Mouse (Mus musculus) MEL (cell line): Measurements from ENCODE around the gene Prkag2. TPM values are rescaled to one million over a fixed set of nuclear protein-coding genes. Genes with fewer than 3 reads are reported as not detected.
"Not testable (repeated sequence)": the region's sequence is repeated elsewhere in the genome, so short reads cannot be mapped to it uniquely, and the experiment has no call there.

Source experiments
- DNase-seq: peaks from one replicate; pipeline ENCODE4 v3.0.0; 2011; ENCODE audit warnings: low read depth, low spot score
- H3K27ac ChIP-seq: 2 replicates; pipeline ENCODE4 v1.5.1; 2012; ENCODE audit warnings: low read depth, mild to moderate bottlenecking, control low read depth, low read length, moderate library complexity; ENCODE audit not compliant: control insufficient read depth
- H3K27me3 ChIP-seq, 2 experiments: fragments of 150-350 bp in 1 of 2; sonication (generic) in 1 of 2; 2 replicates each; pipeline ENCODE4 v1.6.1; 2012; ENCODE audit warnings: low read length in 2 of 2, mild to moderate bottlenecking in 2 of 2, improper control_type of control experiment in 1 of 2, moderate library complexity in 1 of 2; ENCODE audit not compliant: insufficient read depth in 2 of 2, control insufficient read depth in 1 of 2
- H3K36me3 ChIP-seq, 2 experiments: 2 replicates each; pipeline ENCODE4 v1.6.1; 2012 to 2014; ENCODE audit warnings: low read length in 2 of 2, improper control_type of control experiment in 1 of 2, inconsistent platforms in 1 of 2, mild to moderate bottlenecking in 1 of 2; ENCODE audit not compliant: insufficient read depth in 2 of 2, control insufficient read depth in 1 of 2
- H3K4me1 ChIP-seq, 2 experiments: fragments of 150-350 bp in 1 of 2; sonication (generic) in 1 of 2; 2 replicates each; pipeline ENCODE4 v1.6.1; 2012; ENCODE audit warnings: low read length in 2 of 2, improper control_type of control experiment in 1 of 2, mild to moderate bottlenecking in 1 of 2; ENCODE audit not compliant: insufficient read depth in 2 of 2, control insufficient read depth in 1 of 2
- H3K4me3 ChIP-seq, 2 experiments: fragments of 150-350 bp in 1 of 2; sonication (generic) in 1 of 2; 2 replicates each; pipeline ENCODE4 v1.5.1; 2012; ENCODE audit warnings: low read depth in 2 of 2, low read length in 2 of 2, mild to moderate bottlenecking in 2 of 2, moderate library complexity in 2 of 2, control low read depth in 1 of 2, improper control_type of control experiment in 1 of 2; ENCODE audit not compliant: control insufficient read depth in 1 of 2, insufficient read depth in 1 of 2
- H3K79me2 ChIP-seq: 2 replicates; pipeline ENCODE4 v1.6.1; 2012; ENCODE audit warnings: mild to moderate bottlenecking, low read length, moderate library complexity; ENCODE audit not compliant: control insufficient read depth, poor library complexity, insufficient read depth
- H3K9ac ChIP-seq: 2 replicates; pipeline ENCODE4 v1.6.1; 2012; ENCODE audit warnings: low read depth, mild to moderate bottlenecking, control low read depth, low read length, moderate library complexity; ENCODE audit not compliant: control insufficient read depth, poor library complexity, severe bottlenecking
- H3K9me3 ChIP-seq: fragments of 150-350 bp; sonication (generic); replicated peaks from 2 replicates; pipeline ENCODE4 v1.6.1; 2012; ENCODE audit warnings: mild to moderate bottlenecking, low read length, improper control_type of control experiment, moderate library complexity; ENCODE audit not compliant: insufficient read depth
- E2F4 ChIP-seq: IDR thresholded peaks from 2 replicates; pipeline ENCODE4 v1.6.1; 2011; ENCODE audit warnings: low read depth, low read length, improper control_type of control experiment, borderline replicate concordance
- EP300 ChIP-seq, 2 experiments: IDR thresholded peaks; 2 replicates each; pipeline ENCODE4 v1.6.1; 2011; ENCODE audit warnings: improper control_type of control experiment in 2 of 2, low read length in 2 of 2, low read depth in 1 of 2, mild to moderate bottlenecking in 1 of 2
- GATA1 ChIP-seq: IDR thresholded peaks from 2 replicates; pipeline ENCODE4 v1.6.1; 2011; ENCODE audit warnings: low read depth, low read length, improper control_type of control experiment
- HCFC1 ChIP-seq: IDR thresholded peaks from 2 replicates; pipeline ENCODE4 v1.6.1; 2012; ENCODE audit warnings: low read depth, mild to moderate bottlenecking, inconsistent platforms, low read length, improper control_type of control experiment, moderate library complexity
- MEF2A ChIP-seq: IDR thresholded peaks from 2 replicates; pipeline ENCODE4 v1.6.1; 2014; ENCODE audit warnings: low read depth, mild to moderate bottlenecking, inconsistent platforms, low read length, improper control_type of control experiment; ENCODE audit not compliant: poor library complexity, insufficient replicate concordance, severe bottlenecking; ENCODE audit errors: extremely low read depth
- MXI1 ChIP-seq: IDR thresholded peaks from 2 replicates; pipeline ENCODE4 v1.6.1; 2011; ENCODE audit warnings: mild to moderate bottlenecking, low read depth, low read length, improper control_type of control experiment
- POLR2A ChIP-seq, 2 experiments: IDR thresholded peaks; 2 replicates each; pipeline ENCODE4 v1.6.1; 2011 to 2012; ENCODE audit warnings: low read length in 2 of 2, mild to moderate bottlenecking in 2 of 2, control low read depth in 1 of 2, improper control_type of control experiment in 1 of 2, low read depth in 1 of 2, moderate library complexity in 1 of 2; ENCODE audit not compliant: control insufficient read depth in 1 of 2, insufficient read depth in 1 of 2, poor library complexity in 1 of 2
- POLR2AphosphoS5 ChIP-seq: IDR thresholded peaks from 2 replicates; pipeline ENCODE4 v1.6.1; 2012; ENCODE audit warnings: low read depth, borderline replicate concordance, mild to moderate bottlenecking, inconsistent platforms, low read length, moderate library complexity, mixed read lengths
- RCOR1 ChIP-seq: IDR thresholded peaks from 2 replicates; pipeline ENCODE4 v1.6.1; 2012; ENCODE audit warnings: low read depth, mild to moderate bottlenecking, inconsistent platforms, low read length, improper control_type of control experiment
- TCF12 ChIP-seq: IDR thresholded peaks from 2 replicates; pipeline ENCODE4 v1.6.1; 2014; ENCODE audit warnings: low read depth, mild to moderate bottlenecking, inconsistent platforms, low read length, improper control_type of control experiment, moderate library complexity
- USF1 ChIP-seq: IDR thresholded peaks from 2 replicates; pipeline ENCODE4 v1.6.1; 2014; ENCODE audit warnings: low read depth, mild to moderate bottlenecking, inconsistent platforms, low read length, improper control_type of control experiment, moderate library complexity
- USF2 ChIP-seq, 2 experiments: IDR thresholded peaks; 2 replicates each; pipeline ENCODE4 v1.6.1; 2011 to 2012; ENCODE audit warnings: improper control_type of control experiment in 2 of 2, low read length in 2 of 2, borderline replicate concordance in 1 of 2, inconsistent platforms in 1 of 2, low read depth in 1 of 2, mild to moderate bottlenecking in 1 of 2; ENCODE audit not compliant: insufficient read depth in 1 of 2
- ZMIZ1 ChIP-seq: IDR thresholded peaks from 2 replicates; pipeline ENCODE4 v1.6.1; 2012; ENCODE audit warnings: low read depth, mild to moderate bottlenecking, inconsistent platforms, low read length, improper control_type of control experiment, moderate library complexity
- polyA plus RNA-seq, 2 experiments: library from polyadenylated mRNA; stranded (reverse) in 1 of 2; unstranded in 1 of 2; fragments of >175 nt in 1 of 2; fragments of >200 nt in 1 of 2; gene quantifications; 2 replicates each; pipeline versions ENCODE4 v1.2.1 to v1.2.4; 2012; ENCODE audit warnings: low replicate concordance in 2 of 2, low read depth in 1 of 2; ENCODE audit not compliant: insufficient read length in 2 of 2, insufficient read depth in 1 of 2, missing spikeins in 1 of 2
- total RNA-seq: library from RNA; depleted of rRNA; stranded (reverse); fragments of 300-350 nt; gene quantifications from 2 replicates; pipeline ENCODE4 v1.2.3, GENCODE M21; 2012

Gene Prkag2
- total and polyA plus RNA-seq, 3 experiments: 8.0 to 27.9 TPM; not detected in 1

DNA sequence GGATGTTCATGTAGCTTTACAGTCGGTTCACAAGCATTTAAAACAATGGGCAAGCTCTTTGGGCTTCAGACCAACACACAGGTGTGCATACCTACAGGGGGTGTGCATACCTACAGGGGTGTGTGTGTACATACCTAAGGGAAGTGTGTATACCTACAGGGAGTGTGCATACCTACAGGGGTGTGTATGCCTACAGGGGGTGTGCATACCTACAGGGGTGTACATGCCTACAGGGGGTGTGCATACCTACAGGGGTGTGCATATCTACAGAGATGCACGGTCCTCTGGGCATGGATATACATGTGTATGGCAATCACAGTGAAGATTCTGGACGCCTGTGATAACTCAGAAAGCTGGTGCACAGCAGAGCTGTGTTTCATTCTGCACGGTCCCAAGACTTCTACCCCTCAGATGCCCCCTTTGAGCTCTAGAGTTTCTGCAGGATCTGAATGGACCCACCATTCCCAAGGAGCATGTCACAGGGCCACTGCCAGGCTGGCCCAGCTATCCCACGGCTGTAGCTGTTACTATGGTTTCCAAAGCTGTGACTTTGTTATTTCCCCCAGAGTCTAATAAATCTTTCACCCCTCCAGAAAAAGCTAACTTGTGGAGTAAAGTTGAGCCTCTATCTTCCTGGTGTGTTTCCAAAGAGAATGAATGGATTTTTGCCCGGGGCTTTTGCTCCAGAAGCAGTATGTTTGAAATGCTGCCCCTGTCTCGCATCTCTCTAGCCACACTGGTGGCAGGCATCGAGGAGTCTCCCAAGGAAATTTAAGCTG lies 22.4 kb downstream of the Prkag2 start:
- H3K36me3 ChIP-seq: peaks cover 0 to 17% of the 10 kb centered on the region in 2 experiments; a peak in 2 of 4 replicates
- no peak overlapping the region for H3K27ac ChIP-seq
- no peak overlapping the region for H3K9ac ChIP-seq
- H3K9me3 ChIP-seq: no peaks in the 10 kb centered on the region
- no peaks in the 10 kb centered on the region for H3K27me3 ChIP-seq
- DNase-seq: no peak
- no peak overlapping the region for H3K4me3 ChIP-seq
- no peaks in the 10 kb centered on the region for H3K79me2 ChIP-seq
- TF ChIP-seq POLR2A (IDR thresholded peaks at IDR 0.05; ENCODE audit: control insufficient read depth in 1 of 2, insufficient read depth in 1 of 2, low read depth in 1 of 2, low read length in 2 of 2, poor library complexity in 1 of 2) (no peak), TCF12 (no peak)
- H3K4me1 ChIP-seq: peaks cover 8 to 24% of the 10 kb centered on the region in 2 experiments

DNA sequence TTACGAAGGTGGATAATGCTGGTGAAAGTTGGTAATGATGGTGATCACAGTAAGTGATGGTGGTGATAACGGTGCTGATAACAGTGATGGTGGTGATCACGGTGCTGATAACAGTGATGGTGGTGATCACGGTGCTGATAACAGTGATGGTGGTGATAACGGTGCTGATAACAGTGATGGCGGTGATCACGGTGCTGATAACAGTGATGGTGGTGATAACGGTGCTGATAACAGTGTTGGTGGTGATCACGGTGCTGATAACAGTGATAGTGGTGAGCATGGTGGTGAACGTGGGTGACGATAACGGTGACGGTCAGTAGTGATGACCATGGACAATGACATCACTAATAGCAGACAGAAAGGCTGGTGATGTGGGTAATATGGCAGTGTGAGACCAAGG lies 23.2 kb downstream of the Prkag2 start:
- not testable (repeated sequence) for H3K9ac ChIP-seq, H3K27ac ChIP-seq, H3K4me3 ChIP-seq, H3K9me3 ChIP-seq, DNase-seq, H3K27me3 ChIP-seq, H3K79me2 ChIP-seq
- Histone ChIP-seq H3K4me1 (peaks cover 8 to 21% of the 10 kb centered on the region in 2 experiments), H3K36me3 (peaks cover 0 to 15% of the 10 kb centered on the region in 2 experiments; a peak in 2 of 4 replicates)
- TF ChIP-seq GATA1: peak; percentile 87

DNA sequence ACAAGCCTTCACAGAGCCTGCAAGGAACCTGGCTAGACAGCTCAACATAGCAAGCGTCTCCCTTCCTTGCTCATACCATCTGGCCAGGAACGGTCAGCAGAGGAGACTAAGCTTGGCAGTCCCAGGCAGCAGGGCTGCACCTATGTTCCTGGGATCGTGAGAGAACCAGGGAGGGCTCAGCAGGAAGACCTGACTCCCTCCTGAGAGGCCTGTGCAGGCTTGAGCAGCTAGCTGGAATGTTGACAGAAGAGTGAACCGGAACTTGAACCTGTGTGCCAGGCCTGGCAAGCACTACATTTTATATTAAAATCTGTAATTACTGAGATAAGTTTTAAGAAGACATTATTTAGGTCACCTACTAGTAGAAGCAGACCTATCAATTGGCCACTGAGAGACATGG lies 24.8 kb downstream of the Prkag2 start:
- H3K36me3 ChIP-seq: peaks cover 0 to 3% of the 10 kb centered on the region in 2 experiments; a peak in 1 of 4 replicates
- no peak for DNase-seq
- no peaks in the 10 kb centered on the region for H3K9me3 ChIP-seq
- H3K9ac ChIP-seq: no peak overlapping the region
- H3K27ac ChIP-seq: no peak overlapping the region
- H3K79me2 ChIP-seq: no peaks in the 10 kb centered on the region
- H3K4me1 ChIP-seq: peaks cover 0 to 9% of the 10 kb centered on the region in 2 experiments; a peak in 2 of 4 replicates
- no peaks in the 10 kb centered on the region for H3K27me3 ChIP-seq
- TF ChIP-seq POLR2A (IDR thresholded peaks at IDR 0.05; ENCODE audit: control insufficient read depth in 1 of 2, insufficient read depth in 1 of 2, low read depth in 1 of 2, low read length in 2 of 2, poor library complexity in 1 of 2) (no peak), ZMIZ1 (no peak), MXI1 (no peak), E2F4 (no peak), USF2 (IDR thresholded peaks at IDR 0.05; ENCODE audit: borderline replicate concordance in 1 of 2, insufficient read depth in 1 of 2, low read depth in 1 of 2, low read length in 2 of 2) (no peak), POLR2AphosphoS5 (no peak), MEF2A (no peak), EP300 (IDR thresholded peaks at IDR 0.05; ENCODE audit: low read depth in 1 of 2, low read length in 2 of 2) (no peak), HCFC1 (no peak), RCOR1 (no peak), USF1 (no peak)
- no peak overlapping the region for H3K4me3 ChIP-seq
